Mouse (Mus musculus): Measurements from ENCODE around the gene Elk1. TPM values are rescaled to one million over a fixed set of nuclear protein-coding genes. Genes with fewer than 3 reads are reported as not detected.

Gene Elk1
- 20.2 and 20.4 TPM in 2 replicates for polyA plus RNA-seq (2016; fragmentation: Nextera tagmentation; extraction: Ambion mirVana)

DNA sequence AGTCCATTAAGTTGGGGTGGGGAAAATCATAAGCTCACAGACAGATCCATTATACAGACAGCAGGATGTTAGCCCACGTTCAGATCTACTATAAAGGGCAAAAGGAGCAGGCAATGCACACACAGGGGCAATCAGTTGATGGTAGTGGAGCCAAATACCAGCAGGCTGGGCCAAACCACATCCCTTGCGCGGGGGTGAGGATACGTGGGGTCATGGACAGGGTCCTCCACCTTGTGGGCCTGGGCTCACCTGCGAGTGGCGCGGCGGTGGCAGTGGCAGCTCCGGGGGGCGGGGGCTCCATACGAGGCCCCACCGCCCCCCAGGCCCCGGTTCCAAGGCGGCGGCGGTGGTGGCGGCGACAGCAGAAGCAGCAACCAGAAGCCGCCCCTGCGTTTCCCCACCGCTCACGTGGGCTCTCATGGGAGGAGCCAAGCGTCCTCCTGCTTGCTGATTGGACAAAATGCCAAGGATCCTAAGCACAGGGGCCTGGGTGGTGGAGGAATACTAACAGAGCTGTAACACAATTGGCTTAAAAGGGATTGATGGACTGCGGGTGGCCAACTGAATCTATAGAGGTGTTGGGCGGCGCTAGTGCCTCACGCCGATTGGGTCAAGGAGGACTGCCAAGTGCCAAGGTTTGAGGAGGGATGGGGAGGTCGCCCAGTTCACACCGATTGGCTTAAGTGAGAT, at the start of gene Elk1:
Gene Elk1, minus strand, starts transcription at position 418 of the 690 bp plus-strand sequence.
- H3K9me3 ChIP-seq = no peaks in the 10 kb centered on the region
- peak within 1 kb of the TSS; percentile 52 for H3K4me2 ChIP-seq
- no peaks in the 10 kb centered on the region for H3K27me3 ChIP-seq
- peak within 1 kb of the TSS; percentile 60 for H3K9ac ChIP-seq
- WGBS = 16% methylated on average over 28 of the region's 30 CpGs
- ATAC-seq (ENCODE audit: low FRiP score) = peak; percentile 98
- H3K4me3 ChIP-seq (replicated peaks) = peak within 1 kb of the TSS; percentile 61
- no peaks in the 10 kb centered on the region for H3K36me3 ChIP-seq (replicated peaks)
- H3K27ac ChIP-seq = peak within 1 kb of the TSS; percentile 60
- peaks cover 7% of the 10 kb centered on the region; the same call in 1 of the 2 replicates for H3K4me1 ChIP-seq

DNA sequence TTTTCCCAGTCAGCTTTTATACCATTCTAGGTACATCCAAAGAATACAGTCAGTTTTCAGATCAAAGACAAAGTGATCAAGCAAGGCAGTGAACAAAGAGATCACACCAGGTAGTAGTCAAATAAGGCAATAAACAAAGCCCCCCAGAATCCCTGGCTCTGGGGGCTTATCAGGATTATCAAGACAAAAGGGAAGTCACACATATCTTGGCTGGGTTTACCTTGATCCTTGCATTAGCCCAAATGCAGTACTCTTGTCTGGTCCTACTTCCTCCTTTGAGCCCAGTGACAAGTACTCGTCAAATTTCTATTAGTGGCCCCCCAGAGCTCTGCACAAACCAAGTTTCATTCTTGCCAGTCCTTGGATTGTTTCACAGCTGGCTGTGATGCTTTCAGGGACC, 30.5 kb upstream of the Elk1 start:
- Histone ChIP-seq H3K4me2 (no peak overlapping the region), H3K4me1 (no peaks in the 10 kb centered on the region), H3K27me3 (no peaks in the 10 kb centered on the region), H3K27ac (no peak overlapping the region), H3K9ac (no peak overlapping the region), H3K4me3 (replicated peaks) (no peak overlapping the region), H3K36me3 (replicated peaks) (no peaks in the 10 kb centered on the region), H3K9me3 (no peaks in the 10 kb centered on the region)
- ATAC-seq (ENCODE audit: low FRiP score) = no peak
- 83% methylated on average over 1 of the region's 1 CpGs for WGBS

- WGBS = 16% methylated on average over 57 of the region's 57 CpGs
- peak within 1 kb of the TSS; percentile 42; the same call in 1 of the 2 replicates for H3K27ac ChIP-seq
- H3K9me3 ChIP-seq = no peaks in the 10 kb centered on the region
- no peaks in the 10 kb centered on the region for H3K4me1 ChIP-seq
- H3K4me3 ChIP-seq (replicated peaks) = peak within 1 kb of the TSS; percentile 50
- no peaks in the 10 kb centered on the region for H3K36me3 ChIP-seq (replicated peaks)
- H3K27me3 ChIP-seq = no peaks in the 10 kb centered on the region
- H3K4me2 ChIP-seq = peak within 1 kb of the TSS; percentile 51
- ATAC-seq (ENCODE audit: low FRiP score) = peak; percentile 98
- peak within 1 kb of the TSS; percentile 38; the same call in 1 of the 2 replicates for H3K9ac ChIP-seq
Measured at GRCm38 (mm10) chrX:20961477-20962378, 11.3 kb upstream of the Elk1 start, which contains the start of gene Uxt. Gene Uxt, minus strand, starts transcription at chrX:20962017.

DNA sequence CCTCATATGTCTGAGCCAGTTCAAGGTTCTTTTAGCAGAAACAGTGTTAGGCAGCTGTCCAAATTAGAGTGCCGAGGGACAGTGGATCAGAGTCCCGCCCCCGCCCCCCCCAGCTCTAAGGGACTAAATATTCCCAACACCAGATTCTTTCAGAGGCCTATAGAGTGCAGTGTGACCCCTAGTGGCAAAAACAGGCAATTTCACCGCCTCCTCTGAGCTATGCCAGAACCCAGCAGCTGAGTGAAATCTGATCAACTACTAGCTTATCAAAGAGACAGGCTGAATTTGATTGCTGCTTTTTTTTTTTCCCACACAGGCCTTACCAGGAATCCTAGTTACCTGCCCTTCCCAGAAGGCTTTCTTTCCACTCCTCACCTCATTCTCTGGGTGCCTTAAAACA, 4.4 kb downstream of the Elk1 start:
- no peak overlapping the region for H3K9ac ChIP-seq
- peaks cover 7% of the 10 kb centered on the region; the same call in 1 of the 2 replicates for H3K4me1 ChIP-seq
- H3K27me3 ChIP-seq = no peaks in the 10 kb centered on the region
- H3K36me3 ChIP-seq (replicated peaks) = no peaks in the 10 kb centered on the region
- no peak overlapping the region for H3K27ac ChIP-seq
- ATAC-seq (ENCODE audit: low FRiP score) = no peak
- no peak overlapping the region for H3K4me3 ChIP-seq (replicated peaks)
- H3K9me3 ChIP-seq = no peaks in the 10 kb centered on the region
- 5% methylated on average over 4 of the region's 4 CpGs for WGBS
- H3K4me2 ChIP-seq = no peak overlapping the region

DNA sequence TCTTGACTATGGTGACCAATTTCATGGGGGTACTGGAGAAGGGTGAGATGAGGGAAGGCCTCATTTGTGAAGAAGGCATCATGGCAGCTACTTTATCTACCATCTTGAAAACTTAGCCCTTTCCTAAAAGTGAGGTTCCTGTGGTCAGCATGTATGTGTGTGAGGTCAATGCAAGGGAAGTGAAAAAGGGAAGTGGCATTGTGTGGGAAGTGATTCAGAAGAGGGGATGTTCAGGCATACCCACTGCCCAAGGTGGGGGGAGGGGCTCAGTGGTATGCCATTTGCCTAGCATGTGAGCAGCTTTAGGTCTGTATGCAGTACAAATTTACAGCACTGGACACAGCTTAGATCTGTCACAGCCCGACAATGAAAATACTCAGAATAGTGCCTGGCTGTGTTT, 18.4 kb downstream of the Elk1 start:
- no peak overlapping the region for H3K27ac ChIP-seq
- no peak for ATAC-seq (ENCODE audit: low FRiP score)
- 92% methylated on average over 1 of the region's 1 CpGs for WGBS
- no peak overlapping the region for H3K4me3 ChIP-seq (replicated peaks)
- H3K4me1 ChIP-seq = no peaks in the 10 kb centered on the region
- H3K36me3 ChIP-seq (replicated peaks) = peaks cover 25% of the 10 kb centered on the region
- no peaks in the 10 kb centered on the region for H3K27me3 ChIP-seq
- H3K4me2 ChIP-seq = no peak overlapping the region
- no peaks in the 10 kb centered on the region for H3K9me3 ChIP-seq
- no peak overlapping the region for H3K9ac ChIP-seq

- no peaks in the 10 kb centered on the region for H3K27me3 ChIP-seq
- peaks cover 20% of the 10 kb centered on the region for H3K36me3 ChIP-seq (replicated peaks)
- no peak within 1 kb of the TSS for H3K4me3 ChIP-seq (replicated peaks)
- 83% methylated on average over 1 of the region's 1 CpGs for WGBS
- H3K4me2 ChIP-seq = no peak within 1 kb of the TSS
- no peak for ATAC-seq (ENCODE audit: low FRiP score)
- H3K4me1 ChIP-seq = no peaks in the 10 kb centered on the region
- H3K27ac ChIP-seq = no peak within 1 kb of the TSS
- H3K9ac ChIP-seq = no peak within 1 kb of the TSS
- no peaks in the 10 kb centered on the region for H3K9me3 ChIP-seq
Measured at GRCm38 (mm10) chrX:20931364-20931763, 19.0 kb downstream of the Elk1 start, which contains the start of gene Cfp. Gene Cfp, minus strand, starts transcription at chrX:20931555.

GRCm38 (mm10) chrX:20929859-20930258, 20.5 kb downstream of the Elk1 start:
- H3K27me3 ChIP-seq = no peaks in the 10 kb centered on the region
- no peak for ATAC-seq (ENCODE audit: low FRiP score)
- H3K9ac ChIP-seq = no peak overlapping the region
- no peaks in the 10 kb centered on the region for H3K9me3 ChIP-seq
- 100% methylated on average over 1 of the region's 1 CpGs for WGBS
- peaks cover 13% of the 10 kb centered on the region for H3K36me3 ChIP-seq (replicated peaks)
- H3K4me3 ChIP-seq (replicated peaks) = no peak overlapping the region
- no peak overlapping the region for H3K4me2 ChIP-seq
- H3K4me1 ChIP-seq = no peaks in the 10 kb centered on the region
- H3K27ac ChIP-seq = no peak overlapping the region

DNA sequence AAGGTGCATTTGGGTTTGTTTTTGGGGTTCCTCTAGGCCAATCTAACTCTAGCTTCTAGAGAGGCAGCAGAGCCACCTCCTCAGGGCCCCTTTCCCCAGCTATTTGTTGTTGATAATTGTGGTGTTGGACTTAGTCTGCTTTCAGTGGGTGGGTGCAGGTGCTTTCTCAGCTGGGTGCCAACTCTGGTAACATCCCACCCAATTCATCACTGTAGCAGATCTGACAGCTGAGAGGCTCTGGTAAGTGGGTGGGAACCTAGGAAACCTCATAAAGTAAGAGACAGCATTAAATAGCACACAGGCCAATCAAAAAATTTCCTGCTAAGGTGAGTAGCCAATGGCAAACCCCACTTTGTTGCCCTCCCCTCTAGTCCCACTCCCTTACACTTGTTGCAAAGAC, 25.4 kb downstream of the Elk1 start:
- no peak overlapping the region for H3K4me2 ChIP-seq
- no peak overlapping the region for H3K27ac ChIP-seq
- H3K27me3 ChIP-seq = no peaks in the 10 kb centered on the region
- no peaks in the 10 kb centered on the region for H3K9me3 ChIP-seq
- H3K4me3 ChIP-seq (replicated peaks) = no peak overlapping the region
- no peaks in the 10 kb centered on the region for H3K4me1 ChIP-seq
- peaks cover 13% of the 10 kb centered on the region for H3K36me3 ChIP-seq (replicated peaks)
- ATAC-seq (ENCODE audit: low FRiP score) = no peak
- H3K9ac ChIP-seq = no peak overlapping the region

GRCm38 (mm10) chrX:20923506-20923905, 26.9 kb downstream of the Elk1 start:
- Histone ChIP-seq H3K36me3 (replicated peaks) (peaks cover 13% of the 10 kb centered on the region), H3K9me3 (no peaks in the 10 kb centered on the region), H3K9ac (no peak overlapping the region), H3K27ac (no peak overlapping the region), H3K4me2 (no peak overlapping the region), H3K4me3 (replicated peaks) (no peak overlapping the region), H3K27me3 (no peaks in the 10 kb centered on the region), H3K4me1 (no peaks in the 10 kb centered on the region)
- 74% methylated on average over 1 of the region's 1 CpGs for WGBS
- ATAC-seq (ENCODE audit: low FRiP score) = no peak

GRCm38 (mm10) chrX:20921366-20921765, 29.0 kb downstream of the Elk1 start:
- H3K27ac ChIP-seq = no peak overlapping the region; the same call in 1 of the 2 replicates
- peak overlapping the region; percentile 52 for H3K4me3 ChIP-seq (replicated peaks)
- no peaks in the 10 kb centered on the region for H3K27me3 ChIP-seq
- peak overlapping the region; percentile 65 for H3K4me2 ChIP-seq
- H3K9me3 ChIP-seq = no peaks in the 10 kb centered on the region
- 0 out of 2 replicates have a peak, but pooled peaks cover 5% of the 10 kb centered on the region for H3K36me3 ChIP-seq (replicated peaks)
- peak; percentile 34; the same call in 1 of the 2 replicates for ATAC-seq (ENCODE audit: low FRiP score)
- no peaks in the 10 kb centered on the region for H3K4me1 ChIP-seq
- H3K9ac ChIP-seq = no peak overlapping the region
- 57% methylated on average over 5 of the region's 5 CpGs for WGBS

GRCm38 (mm10) chrX:20920844-20921364, 29.5 kb downstream of the Elk1 start, which contains the start of gene Syn1:
Gene Syn1, minus strand, starts transcription at chrX:20921004.
- peak within 1 kb of the TSS; percentile 36; the same call in 1 of the 2 replicates for H3K27ac ChIP-seq
- H3K9me3 ChIP-seq = no peaks in the 10 kb centered on the region
- peak within 1 kb of the TSS; percentile 56 for H3K9ac ChIP-seq
- 17% methylated on average over 10 of the region's 44 CpGs for whole genome bisulfite sequencing
- no peaks in the 10 kb centered on the region for H3K27me3 ChIP-seq
- H3K4me3 ChIP-seq (replicated peaks) = peak within 1 kb of the TSS; percentile 52
- 0 out of 2 replicates have a peak, but pooled peaks cover 5% of the 10 kb centered on the region for H3K36me3 ChIP-seq (replicated peaks)
- ATAC-seq (ENCODE audit: low FRiP score) = peak; percentile 97
- H3K4me2 ChIP-seq = peak within 1 kb of the TSS; percentile 65
- H3K4me1 ChIP-seq = no peaks in the 10 kb centered on the region
